Mouse (Mus musculus) urinary bladder, postnatal 10 days (tissue): ENCODE measurements around the gene Scgn.

Experiments used
- DNase-seq: peaks from one replicate; pipeline ENCODE4 v3.0.0; 2022; ENCODE audit warnings: low spot score

Scgn gene

GRCm38 (mm10) chr13:23934211-23934520 lies 56.8 kb downstream of the Scgn start, which contains the start of gene Hist1h2aa:
Gene Hist1h2aa (plus strand): TSS chr13:23934462.
- DNase-seq = no peak

GRCm38 (mm10) chr13:23933421-23934210 lies 57.4 kb downstream of the Scgn start, which contains the start of gene Hist1h2ba:
Gene Hist1h2ba (minus strand): TSS chr13:23934156.
- DNase-seq = no peak

GRCm38 (mm10) chr13:23930904-23931303 lies 60.1 kb downstream of the Scgn start:
- no peak for DNase-seq

- DNase-seq = no peak
Observed at GRCm38 (mm10) chr13:23930461-23930860, 60.6 kb downstream of the Scgn start.

GRCm38 (mm10) chr13:23928637-23929036 lies 62.4 kb downstream of the Scgn start:
- no peak for DNase-seq

- no peak for DNase-seq
Observed at GRCm38 (mm10) chr13:23925792-23926191, 65.2 kb downstream of the Scgn start.

GRCm38 (mm10) chr13:23917674-23918073 lies 73.3 kb downstream of the Scgn start:
- DNase-seq = no peak

- no peak for DNase-seq
Observed at GRCm38 (mm10) chr13:23916132-23916531, 74.9 kb downstream of the Scgn start.

- DNase-seq = no peak
Observed at GRCm38 (mm10) chr13:23914376-23915167, 76.4 kb downstream of the Scgn start, which contains the start of gene Slc17a4. Gene Slc17a4 (minus strand): TSS chr13:23915009.

- no peak for DNase-seq
Observed at GRCm38 (mm10) chr13:23913791-23914306, 77.2 kb downstream of the Scgn start.

GRCm38 (mm10) chr13:23911335-23911734 lies 79.7 kb downstream of the Scgn start:
- DNase-seq = no peak

- DNase-seq = no peak
Observed at GRCm38 (mm10) chr13:23910121-23910520, 80.9 kb downstream of the Scgn start.

- no peak for DNase-seq
Observed at GRCm38 (mm10) chr13:23906906-23907305, 84.1 kb downstream of the Scgn start.
